Mouse (Mus musculus): ENCODE data around the gene Mettl1. TPM values are rescaled to one million over a fixed set of nuclear protein-coding genes. Genes with fewer than 3 reads are reported as not detected.

Gene Mettl1
- total RNA-seq (2021), result 12.4 and 18.1 TPM in 2 replicates
- long read RNA-seq, experiment 1, transcript Mettl1-201 (6 exons, 1,791 nt), result major isoform, 18 of 23 reads
- long read RNA-seq, experiment 1, partial matches to known transcripts, result 2 of 23 reads
- long read RNA-seq, experiment 1, other reads (novel, unspliced or antisense), result 3 of 23 reads
- long read RNA-seq, experiment 2, transcript Mettl1-201 (6 exons, 1,791 nt), result major isoform, 12 of 15 reads
- long read RNA-seq, experiment 2, partial matches to known transcripts, result 1 of 15 reads
- long read RNA-seq, experiment 2, other reads (novel, unspliced or antisense), result 1 of 15 reads

DNA sequence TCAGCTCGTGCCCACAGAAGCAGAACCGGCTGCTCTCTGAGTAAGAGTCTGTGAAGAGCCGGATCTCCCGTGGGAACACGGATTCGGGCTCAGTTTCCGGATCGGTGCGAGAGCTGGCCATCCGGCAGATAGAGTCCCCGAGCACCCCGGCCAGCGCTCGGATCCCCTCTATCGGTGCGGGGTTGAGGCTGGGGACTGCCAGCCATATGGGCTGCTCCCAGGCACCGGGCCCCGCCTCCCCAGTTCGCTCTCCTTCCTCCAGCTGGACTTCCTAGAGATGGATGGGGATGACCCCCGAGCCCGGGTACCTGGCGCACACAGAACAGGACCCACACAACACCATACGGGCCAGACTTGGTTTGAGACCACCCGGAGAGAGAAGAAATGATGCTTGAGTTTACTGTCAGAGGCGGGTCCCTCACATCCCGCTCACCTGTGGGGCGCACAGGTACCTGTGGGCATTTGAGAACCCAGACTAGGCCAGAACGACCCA is at the start of gene Mettl1, which contains the start of gene Eef1akmt3:
Mettl1 (plus strand) TSS at position 141 of the 493 bp plus-strand sequence.
Eef1akmt3 (minus strand) TSS at position 240 of the 493 bp plus-strand sequence.
- peak; percentile 40 for DNase-seq

DNA sequence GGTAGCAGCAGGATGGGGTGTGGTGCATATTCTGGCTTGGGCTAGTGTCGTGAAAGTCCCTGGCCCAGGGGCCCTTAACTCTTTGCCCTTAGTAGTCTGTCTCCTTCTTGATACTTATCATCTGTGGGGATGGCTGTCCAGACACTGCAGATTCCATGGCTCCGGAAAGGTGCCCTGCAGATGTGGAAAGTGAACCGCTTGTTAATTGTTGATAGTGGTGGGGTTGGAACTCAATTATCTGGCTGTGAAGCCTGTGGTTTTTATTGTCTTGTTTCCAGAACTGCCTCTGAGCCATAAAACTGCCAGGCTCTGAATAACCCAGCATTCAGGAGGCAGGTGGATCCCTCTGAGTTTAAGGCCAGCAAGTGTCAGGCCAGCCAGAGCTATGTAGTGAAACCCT is 49.5 kb upstream of the Mettl1 start:
- DNase-seq, result no peak

DNA sequence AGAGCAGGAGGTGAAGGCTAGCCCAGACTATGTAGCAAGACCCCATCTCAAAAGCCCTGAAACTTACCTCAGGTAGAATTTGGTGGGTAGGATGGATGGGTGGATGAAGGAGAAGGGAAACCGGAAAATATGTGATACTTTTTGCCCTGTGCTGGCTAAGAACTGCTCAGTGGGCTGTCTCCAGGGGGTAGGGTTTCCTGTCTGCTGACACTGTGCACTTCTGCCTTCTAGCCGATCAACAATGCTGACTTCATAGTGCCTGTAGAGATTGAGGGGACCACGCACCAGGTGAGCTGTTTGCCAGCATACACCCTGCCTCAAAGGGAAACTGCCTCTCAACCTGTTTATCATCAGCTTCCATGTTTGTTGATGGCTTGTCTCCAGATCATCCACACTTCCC is 47.6 kb upstream of the Mettl1 start:
- no peak for DNase-seq

DNA sequence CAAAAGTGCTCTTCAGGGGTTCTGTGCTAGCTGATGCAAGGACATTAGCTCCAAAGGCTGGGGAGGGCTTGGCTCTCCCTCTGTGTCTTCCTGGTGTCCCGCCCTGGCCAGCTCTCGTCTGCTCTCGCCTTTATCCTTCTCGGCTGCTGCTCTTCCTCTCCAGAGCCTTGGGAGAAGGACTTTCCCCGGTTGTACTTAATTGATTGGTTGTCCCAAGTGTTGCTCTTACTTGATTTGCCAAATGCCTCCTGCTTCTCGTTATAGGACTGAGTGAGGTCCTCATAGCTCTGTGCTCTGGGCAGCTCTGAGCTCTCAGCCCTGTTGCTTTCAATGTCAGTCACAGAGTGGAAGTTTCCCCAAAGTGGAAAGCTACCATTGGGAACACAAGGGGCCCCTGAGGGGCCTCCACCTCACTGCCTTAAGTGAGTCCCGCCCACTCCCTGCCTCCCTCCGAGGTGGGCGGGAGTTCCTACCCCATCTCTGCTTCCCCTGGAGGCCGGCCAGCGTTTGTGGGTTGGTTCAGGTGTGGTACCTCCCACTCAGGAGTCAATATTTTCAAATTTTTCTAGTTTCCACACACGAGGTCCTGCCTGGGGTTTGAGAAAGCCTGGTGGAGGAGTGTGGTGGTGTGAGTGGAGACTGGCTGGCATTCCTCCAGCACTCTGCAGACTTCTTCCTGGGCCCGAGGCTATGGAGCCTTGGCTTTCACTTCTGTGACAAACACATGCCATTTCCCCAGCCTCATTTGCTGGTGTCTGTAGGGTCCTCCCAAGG is 43.7 kb upstream of the Mettl1 start:
- peak; percentile 37 for DNase-seq

DNA sequence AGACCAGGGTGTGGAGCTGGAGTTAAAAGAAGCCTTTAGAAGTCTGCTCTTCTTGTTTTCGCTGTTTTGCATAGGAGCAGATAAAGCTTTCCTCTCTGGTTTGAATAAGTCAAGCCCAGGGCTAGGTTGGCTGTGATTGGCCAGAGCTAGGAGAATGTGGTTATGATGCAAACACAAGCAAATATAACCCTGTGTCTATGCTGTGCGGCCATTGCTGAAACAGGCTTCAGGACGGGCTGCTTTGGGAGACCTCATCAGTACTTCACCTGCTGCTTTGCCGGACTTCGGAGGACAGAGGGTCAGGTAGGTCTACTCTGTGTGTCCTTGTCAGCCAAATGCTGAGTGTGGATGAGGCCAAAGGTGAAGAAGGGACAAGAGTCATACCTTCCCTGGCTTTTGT is 40.7 kb upstream of the Mettl1 start, which contains the start of gene Avil:
Avil (plus strand) TSS at position 181 of the 400 bp plus-strand sequence.
- no peak for DNase-seq

DNA sequence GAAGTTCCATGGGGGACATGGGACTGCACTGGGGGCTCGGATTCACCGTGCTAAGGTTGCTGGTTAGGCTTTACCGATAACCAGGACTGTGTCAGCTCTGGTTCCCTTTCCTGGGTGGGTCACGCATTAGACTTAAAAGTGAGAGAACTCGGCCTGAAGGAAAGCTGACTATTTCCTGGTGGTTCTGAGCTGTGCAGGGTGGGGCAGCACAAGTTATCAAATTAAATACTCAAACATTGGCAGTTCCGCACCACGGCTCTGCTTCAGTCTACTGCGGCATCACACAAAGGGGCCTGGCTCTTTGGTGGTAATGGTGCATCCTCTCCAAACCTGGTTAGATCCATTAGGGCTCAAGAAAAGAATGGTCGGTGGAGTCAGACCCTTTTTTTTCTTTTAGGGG is 39.9 kb upstream of the Mettl1 start:
- no peak for DNase-seq

DNA sequence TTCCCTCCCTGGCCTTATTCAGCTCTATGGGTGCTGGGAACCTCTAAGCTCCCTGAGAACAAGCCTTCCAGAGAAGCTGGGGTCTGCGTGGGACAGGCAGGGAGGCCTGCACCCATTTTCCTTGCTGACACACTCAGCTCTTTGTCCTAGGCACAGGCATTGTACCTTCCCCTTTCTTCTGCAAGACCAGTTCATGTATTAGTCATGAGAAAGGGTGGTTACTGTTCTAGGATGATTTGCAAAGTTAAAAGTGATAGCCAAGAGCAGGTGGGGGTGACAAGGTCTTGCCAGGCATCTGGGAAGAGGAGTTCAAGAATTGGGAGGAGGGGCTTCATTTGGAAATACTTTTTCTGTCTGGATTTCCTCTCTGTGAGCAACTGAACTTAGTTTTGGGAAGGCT is 39.2 kb upstream of the Mettl1 start:
- no peak for DNase-seq

DNA sequence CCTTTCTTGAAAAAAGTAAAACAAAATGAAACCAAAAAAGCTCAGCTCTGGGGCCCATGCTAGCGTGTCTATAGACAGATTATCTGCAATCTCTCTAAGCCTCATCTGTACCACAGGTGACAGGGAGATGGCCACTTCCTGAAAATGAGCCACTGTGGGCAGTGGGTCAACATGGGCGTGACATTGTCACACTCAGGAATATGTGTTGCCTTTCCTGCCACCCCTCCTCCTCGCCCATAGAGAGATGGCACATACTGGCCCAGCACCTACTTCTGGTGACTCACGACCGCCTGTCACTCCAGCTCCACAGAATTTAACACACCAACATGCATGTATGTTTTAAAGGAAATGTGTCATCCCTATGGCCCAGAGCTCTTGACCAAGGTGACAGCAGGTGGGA is 38.4 kb upstream of the Mettl1 start:
- no peak for DNase-seq

DNA sequence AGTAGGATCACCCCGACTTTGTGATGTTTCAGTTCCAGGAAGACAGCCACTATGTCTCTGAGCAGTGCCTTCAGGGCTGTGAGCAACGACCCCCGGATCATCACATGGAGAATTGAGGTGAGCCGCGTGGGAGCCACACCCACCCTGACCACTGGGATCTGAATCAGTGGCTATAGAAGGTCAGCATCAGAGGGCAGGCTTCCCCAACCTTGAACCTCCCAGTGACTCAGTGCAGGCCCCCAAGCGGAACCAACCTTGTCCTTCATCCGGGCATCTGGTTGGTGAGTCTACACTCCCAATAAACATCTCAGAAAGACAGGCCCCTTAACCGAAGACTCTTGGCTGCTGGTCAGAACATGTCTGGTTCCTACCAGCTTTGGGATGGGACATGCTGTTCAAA is 37.9 kb upstream of the Mettl1 start:
- peak; percentile 81 for DNase-seq

DNA sequence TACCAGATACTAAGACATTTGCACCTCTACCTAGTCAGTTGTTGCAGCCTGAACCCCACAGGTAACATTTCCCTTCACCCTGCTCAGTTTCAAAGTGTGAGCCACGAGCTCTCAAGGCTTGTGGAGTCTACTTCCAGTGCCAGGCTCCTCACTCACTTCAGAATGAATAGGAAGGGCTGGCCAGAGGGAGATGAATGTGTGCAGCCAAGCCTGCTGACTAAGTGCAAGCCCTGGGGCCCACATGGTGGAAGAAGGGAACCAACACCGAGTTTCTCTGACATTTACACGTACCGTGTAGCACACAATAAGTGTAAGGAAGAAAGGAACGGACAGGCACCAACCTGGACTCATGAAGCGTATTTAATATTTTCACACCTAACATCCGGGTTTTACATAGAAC is 37.4 kb upstream of the Mettl1 start:
- DNase-seq, result peak; percentile 56

DNA sequence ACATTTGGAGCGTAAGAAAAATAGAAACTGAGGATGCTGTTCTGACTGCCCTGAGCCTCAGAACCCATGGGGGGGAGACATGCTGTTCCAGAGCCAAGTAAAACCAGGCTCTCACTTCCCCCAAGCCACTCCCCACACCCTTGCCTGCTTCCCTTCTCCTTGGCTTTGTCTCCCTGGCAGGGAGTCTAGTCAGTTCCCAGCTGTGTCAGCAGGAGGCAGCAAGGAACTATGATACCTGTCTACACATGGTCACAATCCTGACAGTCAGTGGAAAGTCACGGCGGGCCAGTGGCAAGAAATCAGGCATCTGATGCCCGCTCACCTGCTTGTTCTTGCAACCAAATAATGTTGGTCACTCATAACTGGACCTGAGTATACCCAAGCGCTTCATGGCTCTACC is 24.7 kb upstream of the Mettl1 start:
- DNase-seq, result peak; percentile 36

DNA sequence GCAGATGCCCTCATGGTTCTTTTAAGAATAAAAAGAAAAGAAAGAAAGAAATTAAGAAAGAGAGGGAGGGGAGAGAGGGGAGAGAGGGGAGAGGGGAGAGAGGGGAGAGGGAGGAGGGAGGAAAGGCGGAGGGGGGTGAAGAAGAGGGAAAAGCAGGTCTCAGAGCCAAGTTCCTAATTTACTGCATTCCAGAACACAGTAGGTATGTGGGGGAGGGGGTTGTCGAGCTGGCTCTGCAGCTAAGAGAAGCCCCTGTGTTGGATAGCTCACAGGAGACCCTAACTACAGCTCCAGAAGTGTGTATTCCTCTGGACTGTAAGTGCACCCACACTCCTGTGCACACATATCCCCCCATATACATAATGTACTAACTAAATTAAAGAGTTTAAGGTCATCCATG is 24.1 kb upstream of the Mettl1 start:
- no peak for DNase-seq

DNA sequence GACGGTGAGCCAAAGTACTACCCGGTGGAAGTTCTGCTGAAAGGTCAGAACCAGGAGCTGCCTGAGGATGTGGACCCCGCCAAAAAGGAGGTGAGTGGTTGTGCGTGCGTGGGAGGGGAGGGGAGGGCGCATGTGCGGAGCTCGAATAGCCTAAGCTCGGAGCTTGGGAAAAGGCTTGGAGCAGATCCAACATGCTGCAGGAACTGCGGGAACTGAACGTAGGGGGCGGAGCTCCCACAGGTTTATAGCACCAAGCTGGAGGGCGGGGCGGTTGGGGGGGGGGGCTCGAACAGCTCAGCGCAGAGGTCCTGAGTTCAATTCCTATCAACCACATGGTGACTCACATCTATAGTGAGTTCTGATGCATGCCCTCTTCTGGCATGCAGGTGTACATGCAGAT is 22.8 kb upstream of the Mettl1 start:
- no peak for DNase-seq

DNA sequence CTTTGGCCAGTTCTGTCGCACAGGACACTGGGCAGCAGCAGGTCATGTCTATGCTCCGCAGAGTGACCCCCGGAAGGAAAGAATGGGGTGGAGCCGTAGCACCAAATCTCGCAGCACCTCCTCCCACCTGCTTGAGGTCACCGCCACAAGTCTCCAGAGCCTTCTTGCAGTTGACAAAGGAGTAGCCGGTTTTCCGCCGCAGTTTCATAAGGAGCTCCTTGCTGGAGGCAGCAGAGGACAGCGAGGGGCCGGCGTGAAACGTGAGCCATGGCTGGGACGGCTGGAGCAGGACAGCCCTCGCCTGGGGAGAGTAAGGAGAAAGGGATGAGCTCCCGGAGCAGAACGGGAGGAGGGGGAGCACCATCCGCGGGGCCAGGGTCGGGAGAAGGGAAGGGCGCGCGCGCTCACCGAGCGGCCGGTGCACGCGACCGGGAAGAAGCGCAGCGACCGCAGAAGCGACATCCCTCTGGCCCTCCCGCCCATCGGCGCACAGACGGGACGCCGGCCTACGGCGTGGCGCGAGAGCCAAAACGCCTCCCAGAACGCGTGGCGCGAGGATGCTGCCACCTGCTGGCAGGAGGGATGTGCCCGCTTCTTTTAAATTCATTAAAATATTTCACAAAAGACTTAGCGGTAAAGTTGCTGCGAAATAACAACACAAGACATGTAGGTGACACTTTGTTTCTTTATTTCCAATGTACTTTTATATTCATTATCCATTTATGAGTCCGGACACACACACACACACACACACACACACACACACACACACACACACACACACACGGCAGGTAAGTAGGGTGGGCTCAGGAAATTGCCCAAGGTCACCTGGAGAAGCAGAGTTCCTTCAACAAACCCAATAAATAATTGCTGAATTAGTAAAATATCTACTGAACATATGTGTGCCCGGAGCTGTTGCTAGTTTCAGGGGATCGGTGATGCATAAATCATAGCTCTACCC is 10.6 kb upstream of the Mettl1 start, which contains the start of gene Tsfm:
Tsfm (minus strand) TSS at position 505 of the 961 bp plus-strand sequence.
- DNase-seq, result peak; percentile 96

DNA sequence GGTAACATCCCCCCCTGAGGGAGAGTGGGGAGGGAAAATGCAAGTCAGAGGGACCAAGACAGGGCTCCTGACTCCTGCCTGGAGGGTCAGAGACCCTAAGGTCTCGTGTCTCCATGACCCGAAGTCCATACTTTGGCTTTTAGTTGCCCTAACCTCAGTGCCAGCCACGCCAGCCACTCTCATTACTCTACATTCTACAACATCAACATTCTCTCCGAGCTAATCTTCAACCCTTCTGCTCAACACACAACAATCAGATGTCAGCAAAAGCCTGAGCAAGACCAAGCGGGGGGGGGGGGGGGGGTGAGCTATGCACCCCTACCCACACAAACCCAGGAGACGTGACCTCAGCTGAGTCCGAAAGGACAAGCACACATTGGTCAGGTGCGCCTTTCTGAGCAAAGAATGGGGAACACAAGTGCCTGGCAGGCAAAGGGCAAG is 7.9 kb upstream of the Mettl1 start:
- no peak for DNase-seq

DNA sequence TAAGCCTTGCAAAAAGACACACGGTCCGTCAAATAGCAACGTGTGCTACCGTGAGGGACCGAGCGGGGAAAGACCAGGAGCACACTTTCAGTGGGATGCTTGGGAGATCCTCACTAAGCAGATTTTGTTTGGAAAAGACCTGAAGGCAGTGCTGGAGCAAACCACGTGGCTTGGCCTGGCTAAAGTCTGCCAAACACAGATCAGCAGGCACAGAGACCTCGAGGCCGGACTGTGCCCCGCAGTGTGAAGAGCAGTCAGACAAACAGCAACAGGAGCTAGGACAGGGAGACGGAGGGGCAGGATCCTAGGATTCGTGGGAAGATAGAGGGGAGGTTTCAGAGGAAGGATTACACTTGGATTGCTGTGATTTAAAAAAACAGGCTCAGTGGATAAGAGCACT is 4.9 kb upstream of the Mettl1 start:
- no peak for DNase-seq

DNA sequence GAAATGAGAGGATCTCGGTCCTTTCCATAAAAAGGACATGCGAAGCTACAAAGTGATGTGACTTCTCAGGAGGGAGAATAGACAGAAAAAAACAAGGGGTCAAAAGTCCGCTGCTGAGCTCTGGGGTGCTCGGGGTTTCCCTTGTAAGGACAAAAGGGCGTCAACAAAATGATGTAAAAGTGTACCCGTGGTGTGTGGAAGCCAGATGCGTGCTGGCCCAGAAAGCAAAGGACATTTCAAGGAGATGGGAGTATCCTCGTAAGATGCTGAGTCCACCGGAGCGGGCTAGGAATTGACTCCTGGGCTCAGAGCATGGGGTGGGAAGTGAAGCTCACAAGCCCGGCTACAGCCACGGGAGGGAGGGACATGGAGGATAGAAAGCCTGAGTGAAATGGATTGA is 3.6 kb upstream of the Mettl1 start:
- DNase-seq, result no peak

DNA sequence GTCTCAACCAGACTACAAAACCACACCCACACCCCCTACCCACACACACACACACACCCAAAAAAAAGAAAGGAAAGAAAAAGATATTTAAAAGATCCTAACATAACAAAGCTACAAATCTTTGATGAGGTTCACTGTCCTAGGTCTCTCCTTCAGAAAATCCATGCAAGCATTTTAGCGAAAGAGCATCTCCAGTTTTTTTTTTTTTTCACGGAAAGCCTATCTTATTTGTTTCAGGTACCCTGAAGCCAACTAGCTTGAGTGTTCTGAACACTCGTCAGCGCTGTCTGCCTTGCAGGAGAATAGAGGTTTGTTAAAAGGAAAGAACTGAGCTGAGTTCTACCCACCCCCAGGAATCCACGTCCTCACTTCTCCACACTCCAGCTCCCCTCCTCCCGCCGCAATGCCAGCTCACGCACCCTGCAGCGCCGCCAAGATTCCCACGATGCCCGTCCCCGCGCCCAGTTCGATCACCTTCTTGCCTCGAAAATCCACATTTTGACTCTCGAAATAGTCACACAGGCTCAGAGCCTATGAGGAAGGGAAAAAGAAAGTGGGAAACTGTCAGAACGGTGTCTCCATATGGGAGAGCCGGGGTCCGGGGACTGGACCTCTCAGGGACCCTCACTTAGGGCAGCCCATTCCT is 522 bp upstream of the Mettl1 start:
- DNase-seq, result peak; percentile 53

DNA sequence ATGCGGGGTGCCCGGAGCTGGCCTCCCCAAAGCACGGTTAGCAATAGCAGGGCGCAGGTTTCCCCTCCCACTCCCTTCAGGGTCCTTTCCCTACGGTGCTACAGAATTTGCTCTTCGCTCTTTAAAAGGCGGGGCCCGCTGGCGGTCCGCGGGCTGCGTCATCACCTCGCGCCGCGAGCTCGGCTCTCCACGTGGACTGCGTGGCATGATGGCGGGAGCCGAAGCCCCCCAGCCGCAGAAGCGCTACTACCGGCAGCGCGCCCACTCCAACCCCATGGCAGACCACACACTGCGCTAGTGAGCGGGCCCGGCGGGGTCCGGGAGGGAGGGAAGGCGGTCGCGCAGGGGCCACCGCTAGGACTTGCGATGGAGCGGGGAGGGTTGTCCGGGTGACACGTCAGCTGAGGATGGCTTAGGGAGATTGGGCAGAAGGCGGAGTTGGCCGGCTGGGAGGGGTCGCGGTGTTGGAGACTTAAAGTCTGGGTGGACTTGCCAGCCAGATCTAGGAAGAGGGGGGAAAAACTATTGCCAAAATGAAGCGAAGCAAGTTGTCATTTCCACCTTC is 642 bp downstream of the Mettl1 start:
- DNase-seq, result peak; percentile 93

DNA sequence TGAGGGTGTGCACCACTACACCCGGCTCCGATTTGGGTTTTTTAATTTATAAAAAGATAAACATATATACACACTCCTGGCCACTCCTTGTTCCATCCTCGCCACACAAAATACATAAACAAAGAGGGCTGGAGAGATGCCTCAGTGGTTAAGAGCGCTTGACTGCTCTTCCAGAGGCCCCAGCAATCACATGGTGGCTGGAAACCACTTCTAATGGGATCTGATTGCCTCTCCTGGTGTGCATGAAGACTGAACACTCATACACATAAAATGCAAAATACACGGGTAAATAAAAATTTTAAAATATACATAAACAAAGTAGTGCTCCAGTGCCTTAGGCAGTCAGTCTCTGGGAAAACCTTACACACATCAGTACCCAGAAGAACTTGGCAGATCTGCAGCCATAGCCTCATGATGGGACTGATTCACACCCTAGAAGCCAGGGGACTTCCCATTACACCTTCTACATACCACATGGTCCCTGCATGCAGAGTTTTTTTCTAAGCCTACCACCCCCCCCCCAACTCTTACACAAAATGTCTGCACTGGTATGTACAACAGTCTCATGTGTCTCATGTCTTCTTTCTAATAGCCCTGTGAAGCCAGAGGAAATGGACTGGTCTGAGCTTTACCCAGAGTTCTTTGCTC is 1.4 kb downstream of the Mettl1 start:
- no peak for DNase-seq

DNA sequence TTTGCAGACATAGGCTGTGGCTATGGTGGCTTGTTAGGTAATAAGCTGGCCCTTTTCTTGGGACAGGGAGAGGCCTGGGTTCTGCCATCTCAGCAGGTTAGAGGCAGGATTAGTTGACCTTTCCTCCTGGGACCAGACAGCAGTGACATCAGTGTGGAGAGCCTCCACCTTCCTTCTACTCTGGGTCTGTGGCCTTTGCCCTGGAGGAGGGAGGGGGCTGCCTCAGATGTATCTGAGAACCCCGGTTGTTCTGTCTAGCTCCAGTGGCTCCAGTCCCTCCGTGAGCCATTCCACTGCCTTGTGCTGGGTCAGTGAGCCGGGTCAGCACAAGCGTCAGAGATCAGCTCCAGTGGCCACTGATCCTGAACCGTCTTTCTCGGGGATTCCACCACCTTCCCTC is 2.0 kb downstream of the Mettl1 start:
- no peak for DNase-seq

Data from adrenal gland, postnatal 14 days (tissue).